Mouse (Mus musculus) testis, adult 2 months (tissue): Measurements from ENCODE around the gene Carm1. TPM values are rescaled to one million over a fixed set of nuclear protein-coding genes. Genes with fewer than 3 reads are reported as not detected.

Experiments used
- H3K27ac ChIP-seq: fragments of 200-500 bp; 2 replicates; pipeline ENCODE4 v1.5.1; 2012; ENCODE audit warnings: low read depth, low read length; ENCODE audit not compliant: control insufficient read depth, insufficient read depth
- H3K27me3 ChIP-seq: fragments of 200-500 bp; 2 replicates; pipeline ENCODE4 v1.6.1; 2012; ENCODE audit warnings: mild to moderate bottlenecking, low read length, moderate library complexity; ENCODE audit not compliant: control insufficient read depth, insufficient read depth
- H3K36me3 ChIP-seq: fragments of 200-500 bp; 2 replicates; pipeline ENCODE4 v1.6.1; 2012; ENCODE audit warnings: mild to moderate bottlenecking, low read length; ENCODE audit not compliant: control insufficient read depth, insufficient read depth
- H3K4me1 ChIP-seq: fragments of 200-500 bp; 2 replicates; pipeline ENCODE4 v1.6.1; 2012; ENCODE audit warnings: low read length; ENCODE audit not compliant: control insufficient read depth, insufficient read depth
- H3K4me3 ChIP-seq: fragments of 200-500 bp; 2 replicates; pipeline ENCODE4 v1.5.1; 2012; ENCODE audit warnings: low read depth, mild to moderate bottlenecking, low read length, moderate library complexity, mixed read lengths; ENCODE audit not compliant: control insufficient read depth
- CTCF ChIP-seq: fragments of 200-500 bp; IDR thresholded peaks from 2 replicates; pipeline ENCODE4 v1.5.1; 2012; ENCODE audit warnings: low read depth, mild to moderate bottlenecking, inconsistent platforms, low read length, moderate library complexity; ENCODE audit not compliant: control insufficient read depth, insufficient read depth, insufficient replicate concordance
- POLR2A ChIP-seq: fragments of 200-500 bp; IDR thresholded peaks from 2 replicates; pipeline ENCODE4 v1.6.1; 2012; ENCODE audit warnings: low read depth, mild to moderate bottlenecking, inconsistent platforms, low read length, moderate library complexity; ENCODE audit not compliant: control insufficient read depth
- polyA plus RNA-seq: library from polyadenylated mRNA; depleted of rRNA; stranded (reverse); fragments of >200 nt; gene quantifications from 2 replicates; pipeline ENCODE4 v1.2.3, GENCODE M21; 2012

The Carm1 gene
- polyA plus RNA-seq, 1 experiment: 240 TPM

DNA sequence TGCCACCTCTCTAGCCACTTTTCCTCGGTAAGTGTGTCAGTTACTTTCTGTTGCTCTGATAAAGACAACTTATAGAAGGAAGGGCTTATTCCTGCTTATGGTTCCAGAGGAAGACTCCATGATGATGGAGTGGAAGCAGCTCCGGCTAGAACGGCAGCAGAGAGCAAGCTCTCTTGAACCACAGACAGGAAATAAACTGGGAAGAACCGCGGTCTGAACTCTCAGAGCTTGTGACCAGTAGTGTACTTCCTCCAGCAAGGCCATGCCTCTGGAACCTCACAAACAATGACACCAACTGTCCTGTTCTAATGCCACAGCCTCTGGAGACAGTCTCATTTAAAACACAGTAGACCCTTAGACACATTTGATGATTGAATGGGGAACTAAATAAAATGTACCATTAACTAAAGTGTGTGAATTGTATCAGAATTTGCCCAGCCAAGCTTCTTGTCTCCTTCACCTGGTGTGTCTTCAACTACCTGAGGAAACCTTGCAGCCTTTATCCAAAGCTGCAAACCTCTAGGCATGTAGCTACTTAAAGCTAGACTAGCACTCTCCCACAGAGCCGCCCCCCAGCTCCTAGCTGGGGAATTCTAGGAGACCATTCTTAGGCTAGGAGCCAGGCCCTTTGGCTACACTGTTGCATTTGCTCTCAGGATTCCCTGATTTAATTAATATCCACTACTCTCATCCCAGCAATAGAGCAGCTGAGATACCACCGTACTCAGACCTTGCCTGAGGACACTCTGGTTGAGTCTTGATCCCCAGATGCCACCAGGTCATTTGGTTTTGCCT is 21.4 kb upstream of the Carm1 start:
- Histone ChIP-seq H3K27ac (no peak overlapping the region), H3K27me3 (no peaks in the 10 kb centered on the region)
- no peak for TF ChIP-seq POLR2A
- no peak for TF ChIP-seq CTCF

DNA sequence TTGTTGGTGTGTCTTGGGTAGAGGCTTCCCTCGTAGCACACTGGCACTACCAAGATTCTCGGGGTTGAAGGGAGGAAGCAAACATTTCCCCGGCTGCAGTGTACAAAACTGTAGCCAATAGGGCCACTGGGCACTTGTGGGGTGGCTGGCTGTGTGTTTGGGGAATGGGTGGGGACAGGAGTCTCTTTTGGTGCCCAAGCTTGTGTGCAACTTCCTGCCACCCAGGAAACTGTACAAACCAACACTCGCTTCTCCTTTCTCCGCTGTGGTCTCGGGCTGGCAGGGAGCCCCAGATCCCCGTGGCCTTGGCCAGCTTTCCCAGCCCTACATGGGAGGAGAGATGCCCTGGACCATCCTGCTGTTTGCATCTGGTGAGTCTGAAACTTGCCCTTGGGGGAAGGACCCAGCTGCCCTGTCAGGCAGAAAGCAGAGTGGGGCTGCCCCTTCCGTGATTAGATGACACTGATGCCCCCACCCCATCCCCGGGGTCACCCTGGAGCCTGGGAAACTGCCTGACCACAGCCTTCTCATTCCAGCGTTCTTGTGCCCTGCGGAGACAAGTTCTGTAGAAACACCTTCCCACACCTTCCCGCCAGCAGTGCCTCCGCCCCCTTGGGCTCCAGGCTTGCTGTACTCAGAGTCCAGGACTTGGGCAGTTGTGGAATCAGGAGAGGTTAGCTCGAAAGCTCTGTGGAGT is 20.6 kb upstream of the Carm1 start, which contains the start of gene AB124611:
Gene AB124611, plus strand, starts transcription at position 240 of the 697 bp plus-strand sequence.
- Histone ChIP-seq H3K36me3 (no peaks in the 10 kb centered on the region), H3K4me1 (peaks cover 9% of the 10 kb centered on the region), H3K27me3 (no peaks in the 10 kb centered on the region), H3K4me3 (no peak within 1 kb of the TSS), H3K27ac (no peak within 1 kb of the TSS)
- TF ChIP-seq CTCF: no peak
- TF ChIP-seq POLR2A: no peak

More for the DNA sequence above, 21.4 kb upstream of the Carm1 start:
- Histone ChIP-seq H3K36me3 (no peaks in the 10 kb centered on the region), H3K4me1 (peaks cover 9% of the 10 kb centered on the region), H3K4me3 (no peak overlapping the region)

DNA sequence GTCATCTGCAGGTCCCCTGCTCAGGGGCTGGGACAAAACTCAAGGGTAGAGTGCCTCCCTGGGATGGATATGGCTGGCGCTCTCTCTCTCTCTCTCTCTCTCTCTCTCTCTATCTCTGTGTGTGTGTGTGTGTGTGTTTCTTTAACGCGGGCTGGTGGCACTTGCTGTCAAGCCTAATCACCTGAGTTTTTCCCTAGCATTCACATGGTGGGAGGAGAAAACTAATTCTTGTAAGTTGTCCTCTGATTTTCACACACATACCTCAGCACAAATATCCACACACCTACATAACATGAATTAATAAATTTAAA is 20.1 kb upstream of the Carm1 start:
- Histone ChIP-seq H3K4me1 (peaks cover 9% of the 10 kb centered on the region), H3K4me3 (no peak overlapping the region), H3K27me3 (no peaks in the 10 kb centered on the region), H3K36me3 (no peaks in the 10 kb centered on the region), H3K27ac (no peak overlapping the region)
- TF ChIP-seq POLR2A: no peak
- no peak for TF ChIP-seq CTCF

DNA sequence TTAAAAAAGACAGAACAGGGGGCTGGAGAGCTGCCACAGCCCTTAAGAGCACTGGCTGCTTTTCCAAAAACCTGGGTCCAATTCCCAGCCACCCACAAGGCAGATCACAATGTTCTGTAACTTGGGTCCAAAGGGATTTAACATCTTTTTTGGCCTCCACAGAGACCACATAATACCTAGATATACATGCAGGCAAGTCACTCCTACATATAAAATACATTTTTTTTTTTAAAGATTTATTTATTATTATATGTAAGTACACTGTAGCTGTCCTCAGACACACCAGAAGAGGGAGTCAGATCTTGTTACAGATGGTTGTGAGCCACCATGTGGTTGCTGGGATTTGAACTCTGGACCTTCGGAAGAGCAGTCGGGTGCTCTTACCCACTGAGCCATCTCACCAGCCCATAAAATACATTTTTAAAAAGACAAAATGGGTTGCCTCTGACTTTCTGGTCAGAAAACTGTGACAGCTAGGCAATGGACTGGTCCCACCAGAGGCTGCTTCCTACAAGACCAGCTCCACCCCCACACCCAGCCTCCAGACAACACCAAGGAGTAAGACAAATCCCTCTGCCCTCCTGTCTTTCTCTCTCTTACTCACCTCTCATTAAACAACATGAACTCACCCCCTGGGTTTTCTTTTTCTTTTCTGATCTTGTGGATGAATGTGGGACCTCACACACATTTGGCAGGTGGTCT is 19.4 kb upstream of the Carm1 start:
- TF ChIP-seq POLR2A (no peak), CTCF (no peak)
- no peaks in the 10 kb centered on the region for H3K36me3 ChIP-seq
- no peaks in the 10 kb centered on the region for H3K27me3 ChIP-seq
- peaks cover 9% of the 10 kb centered on the region for H3K4me1 ChIP-seq
- H3K4me3 ChIP-seq: no peak overlapping the region
- H3K27ac ChIP-seq: no peak overlapping the region

DNA sequence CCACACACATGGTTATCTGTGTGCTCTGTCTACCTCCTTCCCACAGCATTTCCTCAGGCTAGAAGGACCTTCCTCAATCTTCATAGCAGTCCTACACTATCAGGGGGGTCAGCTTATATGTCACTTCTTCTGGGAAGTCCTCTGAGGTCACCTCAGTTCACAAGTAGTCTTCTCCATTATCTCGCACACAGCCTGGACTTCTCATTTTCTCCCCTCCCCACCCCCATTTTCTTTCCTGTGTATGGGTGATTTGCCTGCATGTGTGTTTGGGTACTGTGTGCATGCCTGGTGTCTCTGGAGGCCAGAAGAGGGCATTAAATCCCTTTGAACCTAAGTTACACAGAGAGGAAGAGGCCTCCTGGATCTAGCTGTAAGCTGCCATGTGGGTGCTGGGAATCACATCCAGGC is 18.8 kb upstream of the Carm1 start:
- Histone ChIP-seq H3K36me3 (no peaks in the 10 kb centered on the region), H3K4me3 (no peak overlapping the region), H3K27ac (no peak overlapping the region), H3K27me3 (no peaks in the 10 kb centered on the region), H3K4me1 (peaks cover 9% of the 10 kb centered on the region)
- TF ChIP-seq POLR2A (no peak), CTCF (no peak)

DNA sequence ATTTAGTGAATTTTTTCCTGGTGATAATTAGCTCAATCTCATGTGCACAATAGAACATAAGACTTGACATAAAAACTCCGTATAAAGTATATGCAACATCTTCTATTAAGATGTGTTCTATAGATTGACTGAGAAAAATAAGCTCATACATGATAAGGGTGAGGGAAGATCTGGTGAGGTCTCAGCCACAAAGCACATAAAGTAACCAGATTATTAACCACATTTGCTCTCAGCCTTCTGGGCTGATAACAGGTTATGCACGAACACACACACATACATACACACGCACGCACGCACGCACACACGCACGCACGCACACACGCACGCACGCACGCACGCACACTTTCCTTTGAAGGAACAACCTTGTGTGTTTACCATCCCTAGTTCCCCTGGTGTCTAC is 10.2 kb upstream of the Carm1 start:
- Histone ChIP-seq H3K4me3 (no peak overlapping the region), H3K27me3 (no peaks in the 10 kb centered on the region)
- TF ChIP-seq POLR2A (no peak), CTCF (no peak)

DNA sequence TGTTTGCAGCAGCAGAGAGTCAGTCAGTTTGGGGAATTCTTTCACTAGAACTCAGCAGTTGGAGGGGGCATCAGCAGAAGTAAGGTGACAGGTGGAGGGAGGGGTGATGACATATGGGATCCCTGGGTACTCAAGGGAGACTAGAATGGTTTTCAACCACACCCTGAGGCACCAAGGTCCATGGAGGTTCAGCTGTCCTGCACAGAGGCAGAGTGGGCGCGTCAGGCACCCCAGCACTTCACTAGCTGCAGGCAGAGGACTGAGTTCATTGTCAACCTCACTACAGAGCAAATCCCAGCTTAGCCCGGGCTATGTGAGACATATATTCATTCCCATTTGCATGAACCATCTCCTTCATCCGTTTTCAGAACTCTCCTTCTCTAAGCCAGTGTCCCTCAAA is 9.7 kb upstream of the Carm1 start:
- Histone ChIP-seq H3K27ac (no peak overlapping the region), H3K4me1 (no peaks in the 10 kb centered on the region), H3K27me3 (no peaks in the 10 kb centered on the region), H3K36me3 (peaks cover 1% of the 10 kb centered on the region; the same call in 1 of the 2 replicates), H3K4me3 (no peak overlapping the region)
- no peak for TF ChIP-seq CTCF
- TF ChIP-seq POLR2A: no peak

More for the DNA sequence above, 10.2 kb upstream of the Carm1 start:
- Histone ChIP-seq H3K4me1 (no peaks in the 10 kb centered on the region), H3K27ac (no peak overlapping the region), H3K36me3 (peaks cover 1% of the 10 kb centered on the region; the same call in 1 of the 2 replicates)
